11 mouse cellular contexts compared by ENCODE assay signal in the genomic region with DNA sequence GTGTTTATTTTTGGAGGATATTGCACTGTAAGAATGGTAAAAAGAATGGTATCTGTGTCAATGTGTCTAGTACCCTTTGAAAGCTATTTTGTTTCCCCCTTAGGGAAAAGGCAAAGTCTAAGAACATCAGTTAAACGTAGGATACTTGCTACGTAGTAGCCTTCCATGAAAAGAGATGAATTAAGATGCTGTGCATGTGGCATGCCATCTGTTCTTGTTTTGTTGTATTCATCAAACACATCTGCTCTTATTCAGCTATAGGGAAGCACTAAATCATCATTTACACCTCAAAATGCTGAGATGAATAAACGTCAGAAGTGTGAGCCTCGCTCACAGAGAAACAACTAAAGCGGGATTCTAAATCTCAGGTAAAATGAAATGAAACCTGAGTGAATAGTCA.
DNase-seq lines count a peak whose midpoint lies in the region; ATAC-seq lines count a peak whose summit lies in the region.
"Had no signal": no experiment of that assay in that cellular context is flagged by ENCODE, and none has a peak within 500 bp of the region (broad histone marks: within the 10 kb centered on the region; RNA-seq: fewer than 3 reads in every experiment).

No protein-coding gene starts in this region.

- no peak overlapping the region for H3K4me2 ChIP-seq in forebrain, embryonic 11.5 days (ENCODE audit: low read depth, low read length, severe bottlenecking)
- H3K4me2 ChIP-seq in midbrain, embryonic 13.5 days (replicated peaks): no peak overlapping the region
- no peak overlapping the region for H3K4me2 ChIP-seq in forebrain, embryonic 13.5 days
- H3K4me2 ChIP-seq: heart, embryonic 13.5 days had no signal

- ATAC-seq in forebrain, embryonic 11.5 days (replicated peaks; ENCODE audit: low FRiP score): 0 out of 2 replicates have a peak, but pooled peaks have one; percentile 33
- ATAC-seq in midbrain, embryonic 13.5 days: 0 out of 2 replicates have a peak, but pooled peaks have one; percentile 65
- ATAC-seq in forebrain, embryonic 13.5 days: peak; percentile 92
- no peak for ATAC-seq in erythroid progenitor cell, adult 5-6 weeks (replicated peaks; ENCODE audit: low FRiP score, poor library complexity, severe bottlenecking)

- 71% methylated on average over 5 of the region's 5 CpGs for WGBS in forebrain, embryonic 11.5 days
- 85% methylated on average over 5 of the region's 5 CpGs for WGBS in forebrain, embryonic 10.5 days
- 43% methylated on average over 5 of the region's 5 CpGs for WGBS in midbrain, embryonic 13.5 days
- 77% methylated on average over 5 of the region's 5 CpGs for WGBS in midbrain, embryonic 10.5 days
- WGBS in forebrain, embryonic 13.5 days: 38% methylated on average over 5 of the region's 5 CpGs

- H3K4me3 ChIP-seq in forebrain, embryonic 11.5 days (ENCODE audit: low read depth, low read length): no peak overlapping the region
- no peak overlapping the region for H3K4me3 ChIP-seq in forebrain, embryonic 10.5 days
- H3K4me3 ChIP-seq in midbrain, embryonic 13.5 days (replicated peaks): no peak overlapping the region
- H3K4me3 ChIP-seq in midbrain, embryonic 10.5 days: no peak overlapping the region
- no peak overlapping the region for H3K4me3 ChIP-seq in forebrain, embryonic 13.5 days
- H3K4me3 ChIP-seq: heart, embryonic 13.5 days had no signal

- no peaks in the 10 kb centered on the region for H3K4me1 ChIP-seq in forebrain, embryonic 11.5 days (replicated peaks; ENCODE audit: control insufficient read depth, insufficient read depth, low read length)
- H3K4me1 ChIP-seq in forebrain, embryonic 10.5 days: no peaks in the 10 kb centered on the region
- 0 out of 2 replicates have a peak, but pooled peaks cover 3% of the 10 kb centered on the region for H3K4me1 ChIP-seq in midbrain, embryonic 13.5 days (replicated peaks)
- no peaks in the 10 kb centered on the region for H3K4me1 ChIP-seq in midbrain, embryonic 10.5 days
- no peaks in the 10 kb centered on the region for H3K4me1 ChIP-seq in forebrain, embryonic 13.5 days
- H3K4me1 ChIP-seq: heart, embryonic 13.5 days had no signal

- no peaks in the 10 kb centered on the region for H3K27me3 ChIP-seq in forebrain, embryonic 11.5 days (ENCODE audit: control insufficient read depth, insufficient read depth, low read length)
- H3K27me3 ChIP-seq in forebrain, embryonic 10.5 days (ENCODE audit: poor library complexity, severe bottlenecking): no peaks in the 10 kb centered on the region
- H3K27me3 ChIP-seq in midbrain, embryonic 13.5 days: no peaks in the 10 kb centered on the region
- no peaks in the 10 kb centered on the region for H3K27me3 ChIP-seq in midbrain, embryonic 10.5 days (ENCODE audit: low read depth, poor library complexity, severe bottlenecking)
- H3K27me3 ChIP-seq in forebrain, embryonic 13.5 days: no peaks in the 10 kb centered on the region
- H3K27me3 ChIP-seq: heart, embryonic 13.5 days had no signal

- no peaks in the 10 kb centered on the region for H3K36me3 ChIP-seq in forebrain, embryonic 11.5 days (ENCODE audit: control insufficient read depth, insufficient read depth, low read length)
- no peaks in the 10 kb centered on the region for H3K36me3 ChIP-seq in forebrain, embryonic 10.5 days (replicated peaks)
- no peaks in the 10 kb centered on the region for H3K36me3 ChIP-seq in midbrain, embryonic 13.5 days
- H3K36me3 ChIP-seq in midbrain, embryonic 10.5 days: no peaks in the 10 kb centered on the region
- H3K36me3 ChIP-seq in forebrain, embryonic 13.5 days (ENCODE audit: poor library complexity, severe bottlenecking): no peaks in the 10 kb centered on the region
- H3K36me3 ChIP-seq: heart, embryonic 13.5 days had no signal

- no peak overlapping the region for H3K27ac ChIP-seq in forebrain, embryonic 11.5 days (ENCODE audit: low read depth, low read length)
- no peak overlapping the region for H3K27ac ChIP-seq in forebrain, embryonic 10.5 days
- no peak overlapping the region for H3K27ac ChIP-seq in midbrain, embryonic 13.5 days
- no peak overlapping the region for H3K27ac ChIP-seq in midbrain, embryonic 10.5 days (replicated peaks)
- H3K27ac ChIP-seq in forebrain, embryonic 13.5 days: no peak overlapping the region
- H3K27ac ChIP-seq: heart, embryonic 13.5 days had no signal

- DNase-seq in forebrain, embryonic 11.5 days (ENCODE audit: low spot score): no peak
- no peak for DNase-seq in forebrain, embryonic 10.5 days (ENCODE audit: extremely low spot score, low spot score)
- DNase-seq in midbrain, embryonic 10.5 days (ENCODE audit: low spot score): no peak
- DNase-seq in layer of hippocampus, adult 9-11 months: peak; percentile 34
- no peak for DNase-seq in cerebellum, adult 18-20 months
- DNase-seq: gastrocnemius, postnatal 14 days; kidney, postnatal 10 days had no signal

- H3K9me3 ChIP-seq in forebrain, embryonic 11.5 days (ENCODE audit: control insufficient read depth, low read length): no peaks in the 10 kb centered on the region
- H3K9me3 ChIP-seq in forebrain, embryonic 10.5 days: no peaks in the 10 kb centered on the region
- H3K9me3 ChIP-seq in midbrain, embryonic 13.5 days: no peaks in the 10 kb centered on the region
- H3K9me3 ChIP-seq in midbrain, embryonic 10.5 days (replicated peaks): no peaks in the 10 kb centered on the region
- H3K9me3 ChIP-seq in forebrain, embryonic 13.5 days (replicated peaks): no peaks in the 10 kb centered on the region
- H3K9me3 ChIP-seq: heart, embryonic 13.5 days had no signal

- H3K9ac ChIP-seq in forebrain, embryonic 11.5 days (ENCODE audit: low read length): no peak overlapping the region
- H3K9ac ChIP-seq in midbrain, embryonic 13.5 days (replicated peaks): no peak overlapping the region
- H3K9ac ChIP-seq in forebrain, embryonic 13.5 days: no peak overlapping the region
- H3K9ac ChIP-seq: heart, embryonic 13.5 days had no signal
